ENCODE assay signal across 8 mouse cellular contexts in genomic region chr5:145201321-145201991, GRCm38 (mm10). TPM values are rescaled to one million over a fixed set of nuclear protein-coding genes. Genes with fewer than 3 reads are reported as not detected.
DNase-seq lines count a peak whose midpoint lies in the region; ATAC-seq lines count a peak whose summit lies in the region.

TSS of gene Zkscan14 (minus strand) at chr5:145201868.

- peaks cover 9% of the 10 kb centered on the region for H3K36me3 ChIP-seq in hindbrain, embryonic 14.5 days (replicated peaks; ENCODE audit: control insufficient read depth, insufficient read depth)

- no peaks in the 10 kb centered on the region for H3K9me3 ChIP-seq in hindbrain, embryonic 14.5 days (ENCODE audit: control insufficient read depth, low read length)

- H3K27ac ChIP-seq in hindbrain, embryonic 14.5 days: peak within 1 kb of the TSS; percentile 24; the same call in 1 of the 2 replicates

- peak; percentile 39 for DNase-seq in WW6 (ENCODE audit: low read depth, low spot score)
- peak; percentile 78 to 82 for DNase-seq in cerebellum, postnatal 14 days
- peak; percentile 47 to 58 for DNase-seq in frontal cortex, postnatal 14 days (ENCODE audit: low spot score in 2 of 2)
- DNase-seq in hindbrain, embryonic 14.5 days (ENCODE audit: low spot score): peak; percentile 88
- DNase-seq in left cerebral cortex, adult 11 months (ENCODE audit: low spot score): peak; percentile 47
- DNase-seq in lung, postnatal 4 days: peak; percentile 75 to 81
- peak; percentile 94 for DNase-seq in retina, postnatal 1 day
- DNase-seq in thymus, postnatal 4 days: peak; percentile 79

- peak within 1 kb of the TSS; percentile 48 for H3K4me3 ChIP-seq in hindbrain, embryonic 14.5 days (replicated peaks; ENCODE audit: low read length)

- H3K4me2 ChIP-seq in hindbrain, embryonic 14.5 days (replicated peaks): peak within 1 kb of the TSS; percentile 77

- H3K9ac ChIP-seq in hindbrain, embryonic 14.5 days: peak within 1 kb of the TSS; percentile 72

- no peaks in the 10 kb centered on the region for H3K27me3 ChIP-seq in hindbrain, embryonic 14.5 days (ENCODE audit: control insufficient read depth, insufficient read depth, low read length)

- peak; percentile 15; the same call in 1 of the 2 replicates for ATAC-seq in hindbrain, embryonic 14.5 days (ENCODE audit: low FRiP score)

- H3K4me1 ChIP-seq in hindbrain, embryonic 14.5 days (replicated peaks; ENCODE audit: control insufficient read depth, insufficient read depth, low read length): peaks cover 24% of the 10 kb centered on the region

- 2% methylated on average over 37 of the region's 37 CpGs for WGBS in hindbrain, embryonic 14.5 days

RNA-seq across cellular contexts. Expression of gene Zkscan14, which starts in this region (rescaled TPM):
- polyA plus RNA-seq in hindbrain, embryonic 14.5 days (2014; fragmentation: Nextera tagmentation; extraction: Ambion mirVana): 12.3 and 13.9 TPM in 2 replicates

Comparison
In these comparisons a context has a peak if more than half of its experiments do, and no peak if none do; other contexts are left out.
1. Peak in every context shown above with its lines: DNase-seq, ATAC-seq, H3K4me3 ChIP-seq and H3K27ac ChIP-seq.
2. DNase-seq: peak in every context shown above with its lines; median percentile 94 in retina, postnatal 1 day; 88 in hindbrain, embryonic 14.5 days; 80 in cerebellum, postnatal 14 days; 79 in thymus, postnatal 4 days; 78 in lung, postnatal 4 days; 52 in frontal cortex, postnatal 14 days; 47 in left cerebral cortex, adult 11 months; 39 in WW6.